Mouse (Mus musculus) retina, postnatal 1 day (tissue): Measurements from ENCODE around the gene Pigt.

Source experiments
- DNase-seq: peaks from one replicate; pipeline ENCODE4 v3.0.0-alpha.2; 2012

Gene Pigt

GRCm38 (mm10) chr2:164486258-164487114 lies 10.8 kb upstream of the Pigt start:
- peak; percentile 75 for DNase-seq

DNA sequence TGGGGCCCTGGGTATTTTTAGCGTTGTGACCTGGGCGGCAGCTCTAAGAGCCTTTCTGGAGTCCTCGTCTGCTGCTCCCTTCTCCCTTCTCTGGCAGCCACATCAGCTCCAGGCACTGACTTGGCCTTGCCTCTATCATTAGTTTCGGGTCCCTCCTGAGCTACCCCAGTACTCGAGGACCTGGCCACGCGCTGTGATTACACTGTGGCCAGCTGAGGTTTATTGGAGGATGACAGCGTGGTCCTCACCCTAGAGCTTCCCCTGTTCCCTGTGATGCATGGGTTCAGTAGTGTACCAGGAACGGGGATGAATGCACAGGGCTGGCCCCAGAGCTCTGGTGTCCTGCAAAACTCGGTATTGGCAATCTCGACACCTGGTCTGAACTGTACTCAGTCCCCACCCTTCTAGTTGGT lies 10.2 kb upstream of the Pigt start:
- no peak for DNase-seq

- DNase-seq = no peak
Measured at GRCm38 (mm10) chr2:164487812-164488211, 9.5 kb upstream of the Pigt start.

GRCm38 (mm10) chr2:164494126-164494525 lies 3.2 kb upstream of the Pigt start:
- no peak for DNase-seq

DNA sequence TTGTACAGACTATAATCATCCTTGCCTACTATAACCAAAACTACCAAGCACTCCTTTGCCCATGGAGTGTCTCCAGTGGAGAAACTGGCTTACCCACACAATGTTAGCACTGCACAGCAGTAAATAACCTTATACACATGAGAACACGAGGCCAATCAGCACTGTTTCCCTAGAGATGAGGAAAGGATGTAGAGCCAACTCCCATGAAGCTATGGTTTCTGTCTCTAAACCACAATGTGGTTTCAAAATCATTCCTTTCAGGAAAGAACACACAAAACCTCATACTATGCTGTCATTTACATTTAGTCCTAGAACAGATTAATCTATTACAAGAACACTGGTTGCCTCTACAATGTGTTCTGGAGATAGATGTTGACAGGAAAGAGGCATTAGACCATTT lies 989 bp upstream of the Pigt start:
- DNase-seq = no peak

DNA sequence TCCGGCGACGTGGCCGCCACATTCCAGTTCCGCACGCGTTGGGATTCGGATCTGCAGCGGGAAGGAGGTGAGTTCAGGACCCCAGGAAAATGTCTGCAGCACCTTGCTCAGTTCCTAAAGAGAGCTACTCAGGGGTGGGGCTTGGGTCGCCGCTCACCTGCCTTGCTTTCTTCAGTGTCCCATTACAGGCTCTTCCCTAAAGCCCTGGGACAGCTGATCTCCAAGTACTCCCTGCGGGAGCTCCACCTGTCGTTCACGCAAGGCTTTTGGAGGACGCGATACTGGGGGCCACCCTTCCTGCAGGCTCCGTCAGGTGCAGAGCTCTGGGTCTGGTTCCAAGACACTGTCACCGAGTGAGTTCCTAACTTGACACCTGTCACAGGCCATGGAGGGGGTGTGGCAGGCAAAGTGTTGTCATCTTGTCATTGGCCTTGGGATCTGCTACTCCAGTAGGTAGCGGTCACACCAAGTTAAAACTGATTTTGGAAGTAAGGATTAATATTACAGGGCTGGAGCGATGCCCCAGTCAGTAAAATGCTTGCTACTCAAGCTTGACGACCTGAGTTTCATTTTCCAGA lies 460 bp downstream of the Pigt start:
- DNase-seq = no peak

- no peak for DNase-seq
Measured at GRCm38 (mm10) chr2:164499317-164499716, 2.0 kb downstream of the Pigt start.

DNA sequence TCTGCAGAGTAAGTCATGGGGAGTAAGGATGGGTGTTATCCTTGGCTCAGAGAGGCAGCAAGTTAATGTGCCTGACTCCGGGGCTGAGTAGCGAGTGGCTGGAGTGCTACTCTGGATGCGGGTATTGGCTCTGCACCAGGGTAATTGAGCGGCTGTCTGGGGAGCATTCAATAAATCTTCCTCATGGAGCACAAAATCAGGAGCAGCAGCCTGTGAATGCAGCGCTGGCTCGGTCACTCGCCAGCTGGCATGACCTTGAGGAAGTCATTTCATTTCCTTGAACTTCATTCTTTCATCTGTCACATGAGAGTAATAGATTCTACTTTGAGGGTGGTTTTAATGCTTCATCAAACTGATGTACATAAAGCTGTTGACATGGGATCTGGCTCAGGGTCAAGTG lies 3.2 kb downstream of the Pigt start:
- no peak for DNase-seq

- DNase-seq = no peak
Measured at GRCm38 (mm10) chr2:164504919-164505318, 7.6 kb downstream of the Pigt start.

DNA sequence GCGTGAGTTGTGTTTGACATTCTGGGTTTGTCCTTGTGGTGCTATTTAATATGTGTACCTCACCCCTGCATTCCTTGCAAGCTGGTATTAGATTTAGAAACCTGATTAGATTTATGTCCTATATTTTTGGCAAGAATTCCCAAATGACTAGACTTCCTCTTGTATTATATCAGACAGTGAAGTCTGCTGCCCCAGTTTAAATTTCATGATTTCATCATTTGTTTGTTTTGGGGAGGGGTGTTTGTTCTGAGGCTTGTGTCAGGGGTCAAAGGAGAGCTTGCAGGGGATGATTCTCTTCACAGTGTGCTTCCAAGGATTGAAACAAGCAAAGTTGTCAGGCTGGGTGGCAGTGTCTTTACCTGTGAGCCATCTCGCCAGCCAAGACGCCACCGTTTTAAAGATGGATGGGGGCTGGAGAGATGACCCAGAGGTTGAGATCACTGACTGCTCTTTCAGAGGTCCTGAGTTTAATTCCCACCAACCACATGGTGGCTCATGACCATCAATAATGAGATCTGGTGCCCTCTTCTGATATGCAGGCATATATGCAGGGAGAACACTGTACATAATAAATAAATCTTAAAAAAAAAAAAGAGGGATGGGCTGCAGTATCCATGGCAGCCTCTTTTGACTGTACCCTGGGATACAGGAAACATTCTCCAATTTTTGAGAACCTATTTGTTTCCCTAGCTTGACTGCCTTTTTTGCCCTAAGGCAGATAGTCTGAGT lies 8.5 kb downstream of the Pigt start:
- no peak for DNase-seq

- no peak for DNase-seq
Measured at GRCm38 (mm10) chr2:164507811-164508210, 10.5 kb downstream of the Pigt start.

DNA sequence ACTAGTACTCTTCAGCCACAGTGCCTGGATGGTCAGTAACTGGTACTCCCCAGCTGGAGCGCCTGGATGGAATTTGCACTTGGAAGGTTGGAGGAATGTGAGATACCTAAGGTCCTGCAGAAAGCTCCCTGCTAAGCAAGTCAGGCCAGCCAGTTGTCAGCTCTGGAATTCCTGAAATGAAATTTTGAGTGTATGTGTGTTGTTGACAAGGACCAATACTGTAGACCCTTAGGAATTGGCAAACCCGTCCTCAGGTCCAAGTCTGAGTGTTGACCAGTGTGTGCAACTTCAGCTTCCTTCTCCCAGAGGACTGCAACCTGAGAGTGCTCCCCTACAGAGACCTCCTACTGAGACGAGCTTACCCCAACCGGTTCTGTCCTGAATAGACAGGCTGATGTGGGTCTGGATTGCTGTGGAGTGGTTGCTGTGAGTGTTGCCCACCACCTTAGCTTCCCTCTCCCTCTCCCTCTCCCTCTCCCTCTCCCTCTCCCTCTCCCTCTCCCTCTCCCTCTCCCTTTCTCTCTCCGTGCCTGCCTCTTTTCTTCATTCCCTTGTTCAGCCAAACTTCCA lies 13.4 kb downstream of the Pigt start:
- DNase-seq = no peak

- peak; percentile 84 for DNase-seq
Measured at GRCm38 (mm10) chr2:164512121-164512909, 15.0 kb downstream of the Pigt start.

DNA sequence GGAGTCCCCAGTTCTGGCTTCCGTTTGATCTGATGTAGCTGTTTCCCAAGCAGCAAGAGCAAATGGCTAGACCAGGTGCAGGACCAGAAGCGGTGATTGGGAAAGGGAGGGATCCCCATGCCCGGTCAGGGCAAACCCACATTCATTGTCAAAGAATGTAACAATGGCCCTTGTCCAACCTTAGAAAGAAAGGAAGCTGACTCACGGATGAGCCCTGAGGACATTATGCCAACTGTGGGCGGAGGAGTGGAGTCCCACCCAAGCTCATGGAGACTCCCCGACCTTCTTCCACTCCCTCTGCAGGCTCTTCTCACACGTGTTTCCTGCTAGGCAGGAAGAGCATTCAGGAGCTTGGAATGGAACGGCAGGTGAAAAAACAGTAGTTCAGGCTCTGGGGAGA lies 16.1 kb downstream of the Pigt start:
- DNase-seq = no peak

DNA sequence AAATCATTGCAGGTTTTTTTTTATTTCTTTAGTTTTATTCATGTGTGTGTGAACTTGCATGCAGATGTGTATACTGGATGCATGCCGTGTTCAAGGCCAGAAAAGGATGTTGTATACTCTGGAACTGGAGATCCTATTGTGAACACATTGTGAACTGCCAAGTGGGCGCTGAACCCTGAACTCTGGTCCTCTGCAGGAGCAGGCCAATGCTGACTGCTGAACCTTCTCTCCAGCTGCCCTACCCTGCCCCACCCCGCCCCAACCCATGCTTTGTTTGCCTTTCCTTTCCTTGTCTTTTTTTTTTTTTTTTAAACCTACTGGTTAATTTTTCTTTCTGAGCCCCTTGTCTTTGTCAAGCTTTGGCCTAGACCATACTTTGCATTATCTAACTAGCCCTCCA lies 17.6 kb downstream of the Pigt start:
- DNase-seq = no peak

GRCm38 (mm10) chr2:164515897-164516296 lies 18.6 kb downstream of the Pigt start:
- no peak for DNase-seq

GRCm38 (mm10) chr2:164516592-164516991 lies 19.3 kb downstream of the Pigt start:
- no peak for DNase-seq

- peak; percentile 70 for DNase-seq
Measured at GRCm38 (mm10) chr2:164517485-164518221, 20.3 kb downstream of the Pigt start.

DNA sequence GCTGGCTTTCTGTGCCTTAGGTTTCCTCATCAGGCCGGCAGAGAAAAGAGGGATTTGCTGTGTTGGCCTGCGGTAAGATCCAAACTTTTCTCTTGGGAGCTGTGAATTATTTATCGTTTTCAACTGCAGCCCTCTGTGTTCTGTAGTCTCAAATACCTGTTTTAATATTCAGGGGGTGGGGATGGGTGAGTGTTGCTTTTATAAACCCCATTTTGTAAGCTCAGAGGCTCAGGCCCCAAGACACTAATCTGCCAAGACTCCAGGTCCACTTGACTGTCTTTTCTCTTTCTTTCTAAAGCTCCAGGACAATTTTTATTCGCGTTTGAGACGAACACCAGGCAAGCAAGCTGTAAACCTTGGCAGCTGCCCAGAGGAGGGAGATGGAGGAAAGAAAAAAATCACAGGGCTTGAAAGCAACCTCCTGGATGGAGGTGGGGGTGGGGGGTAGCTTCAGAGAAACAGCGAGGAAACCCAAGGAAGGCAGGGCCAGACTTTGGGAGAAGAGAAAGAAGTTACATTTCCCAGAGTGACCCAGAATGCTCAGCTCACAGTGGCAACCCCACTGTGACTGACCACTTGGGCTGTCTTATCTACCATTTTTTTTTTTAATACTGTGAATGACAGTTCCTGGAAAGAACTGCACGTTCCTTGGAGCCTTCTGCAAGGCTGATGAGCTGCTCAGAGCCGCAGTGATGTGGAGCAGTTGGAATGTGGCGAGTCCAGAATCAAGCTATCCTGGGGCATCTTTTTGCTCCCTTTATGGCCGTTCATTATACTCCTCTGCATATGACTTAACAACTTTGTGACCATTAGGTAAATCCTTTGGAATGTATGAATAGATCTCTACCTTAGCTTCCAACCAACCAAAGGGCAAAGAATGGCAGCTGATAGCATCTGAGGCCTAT lies 21.2 kb downstream of the Pigt start:
- DNase-seq = no peak

DNA sequence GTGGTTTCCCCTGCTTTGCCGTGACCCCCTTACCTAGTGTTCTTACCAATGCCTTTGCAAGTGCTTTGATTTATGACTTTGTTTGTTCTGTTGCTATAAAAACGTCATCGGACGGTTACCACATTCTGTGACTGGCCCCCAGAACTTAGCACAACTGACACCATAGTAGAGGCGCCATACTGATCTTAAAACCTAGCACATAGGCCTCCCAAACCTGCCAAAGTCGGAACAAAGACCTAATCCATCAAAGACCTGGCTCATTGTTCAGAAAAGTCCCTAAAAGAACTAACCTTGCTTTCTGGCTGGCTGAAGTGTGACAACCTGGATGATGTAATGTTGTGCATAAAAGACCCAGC lies 21.8 kb downstream of the Pigt start:
- no peak for DNase-seq

DNA sequence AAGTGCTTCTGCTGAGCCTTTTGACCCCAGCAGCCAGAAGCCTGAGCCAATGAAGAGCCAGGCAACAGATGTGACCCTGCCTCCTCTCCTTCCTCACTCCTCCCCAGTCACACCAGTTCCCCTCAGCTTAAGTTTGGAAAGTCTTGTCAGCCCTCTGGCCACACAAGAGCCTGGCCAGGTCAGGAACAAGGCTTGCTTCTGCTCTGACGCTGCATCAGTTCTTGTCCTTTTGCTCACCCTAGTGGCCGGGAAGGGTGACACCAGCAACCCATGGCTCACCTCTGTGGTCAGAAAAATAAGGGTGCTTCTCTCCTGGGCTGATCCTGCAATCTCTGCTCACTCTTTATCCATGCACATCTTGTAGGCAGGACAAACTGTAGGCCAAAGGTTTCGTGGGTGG lies 23.5 kb downstream of the Pigt start:
- peak; percentile 71 for DNase-seq
